Mouse (Mus musculus) kidney, adult 11 months (tissue): Measurements from ENCODE around the gene Sema4c.

Experiments used
- DNase-seq: peaks from one replicate; pipeline ENCODE4 v3.0.0; 2022

Gene Sema4c

GRCm38 (mm10) chr1:36558031-36558993, at the start of gene Sema4c:
Gene Sema4c, minus strand, starts transcription at chr1:36558349.
- DNase-seq: no peak

- no peak for DNase-seq
Observed at GRCm38 (mm10) chr1:36606951-36607350, 48.8 kb upstream of the Sema4c start.

- peak; percentile 89 for DNase-seq
Observed at GRCm38 (mm10) chr1:36604254-36605156, 46.4 kb upstream of the Sema4c start.

GRCm38 (mm10) chr1:36603361-36603760, 45.2 kb upstream of the Sema4c start:
- no peak for DNase-seq

GRCm38 (mm10) chr1:36602271-36602670, 44.1 kb upstream of the Sema4c start:
- no peak for DNase-seq

GRCm38 (mm10) chr1:36598411-36598810, 40.3 kb upstream of the Sema4c start:
- DNase-seq: no peak

- DNase-seq: peak; percentile 64
Observed at GRCm38 (mm10) chr1:36596114-36596513, 38.0 kb upstream of the Sema4c start.

GRCm38 (mm10) chr1:36595167-36595931, 37.2 kb upstream of the Sema4c start:
- no peak for DNase-seq

- no peak for DNase-seq
Observed at GRCm38 (mm10) chr1:36593099-36593498, 35.0 kb upstream of the Sema4c start.

- no peak for DNase-seq
Observed at GRCm38 (mm10) chr1:36591408-36591807, 33.3 kb upstream of the Sema4c start.

GRCm38 (mm10) chr1:36590664-36591063, 32.5 kb upstream of the Sema4c start:
- DNase-seq: no peak

- peak; percentile 51 for DNase-seq
Observed at GRCm38 (mm10) chr1:36589486-36589885, 31.3 kb upstream of the Sema4c start.

- no peak for DNase-seq
Observed at GRCm38 (mm10) chr1:36588476-36589450, 30.6 kb upstream of the Sema4c start.

- no peak for DNase-seq
Observed at GRCm38 (mm10) chr1:36587860-36588259, 29.7 kb upstream of the Sema4c start.

GRCm38 (mm10) chr1:36586288-36586687, 28.1 kb upstream of the Sema4c start:
- no peak for DNase-seq

- DNase-seq: no peak
Observed at GRCm38 (mm10) chr1:36583408-36584116, 25.4 kb upstream of the Sema4c start.

- no peak for DNase-seq
Observed at GRCm38 (mm10) chr1:36582211-36582610, 24.1 kb upstream of the Sema4c start.

- DNase-seq: no peak
Observed at GRCm38 (mm10) chr1:36581260-36581659, 23.1 kb upstream of the Sema4c start.

GRCm38 (mm10) chr1:36580384-36581207, 22.4 kb upstream of the Sema4c start:
- no peak for DNase-seq

- no peak for DNase-seq
Observed at GRCm38 (mm10) chr1:36579974-36580383, 21.8 kb upstream of the Sema4c start.
